Mouse (Mus musculus) CH12.LX (cell line): ENCODE data around the gene Fam169b. TPM values are rescaled to one million over a fixed set of nuclear protein-coding genes. Genes with fewer than 3 reads are reported as not detected.
A peak's percentile ranks its signal among the peaks of the same experiment; 100 is the strongest.

Experiments
- DNase-seq: peaks from one replicate; pipeline ENCODE4 v3.0.0-alpha.2; 2013; ENCODE audit errors: extremely low read depth
- H3K27ac ChIP-seq: 2 replicates; pipeline ENCODE4 v1.5.1; 2012; ENCODE audit warnings: low read depth, mild to moderate bottlenecking, control low read depth, moderate library complexity; ENCODE audit not compliant: insufficient read depth
- H3K27me3 ChIP-seq: replicated peaks from 2 replicates; pipeline ENCODE3; 2012; ENCODE audit warnings: inconsistent platforms
- H3K36me3 ChIP-seq, 2 experiments: replicated peaks in 1 of 2; 2 replicates each; pipeline versions ENCODE3 to v1.6.1; 2012; ENCODE audit warnings: inconsistent platforms in 1 of 2, low read length in 1 of 2, mild to moderate bottlenecking in 1 of 2, mixed read lengths in 1 of 2, moderate library complexity in 1 of 2; ENCODE audit not compliant: control insufficient read depth in 1 of 2, insufficient read depth in 1 of 2
- H3K4me1 ChIP-seq, 2 experiments: 2 replicates each; pipeline ENCODE4 v1.6.1; 2012; ENCODE audit warnings: inconsistent platforms in 1 of 2, moderate library complexity in 1 of 2; ENCODE audit not compliant: insufficient read depth in 2 of 2, control insufficient read depth in 1 of 2
- H3K4me2 ChIP-seq: 2 replicates; pipeline ENCODE4 v1.6.1; 2012; ENCODE audit warnings: low read depth, mild to moderate bottlenecking, control low read depth; ENCODE audit not compliant: poor library complexity, insufficient read depth, severe bottlenecking
- H3K4me3 ChIP-seq, 3 experiments: fragments of 150-350 bp in 1 of 3; sonication (generic) in 1 of 3; replicated peaks in 1 of 3; 2 replicates each; pipeline versions ENCODE3 to v1.5.1; 2011 to 2012; ENCODE audit warnings: low read depth in 2 of 3, low read length in 2 of 3, mild to moderate bottlenecking in 2 of 3, moderate library complexity in 2 of 3, control low read depth in 1 of 3, improper control_type of control experiment in 1 of 3, inconsistent platforms in 1 of 3, mixed read lengths in 1 of 3; ENCODE audit not compliant: poor library complexity in 1 of 3
- H3K79me2 ChIP-seq: replicated peaks from 2 replicates; pipeline ENCODE4 v1.6.1; 2012; ENCODE audit warnings: mild to moderate bottlenecking, moderate library complexity; ENCODE audit not compliant: control insufficient read depth, poor library complexity, insufficient read depth, severe bottlenecking; ENCODE audit errors: extremely low read depth
- H3K9ac ChIP-seq: 2 replicates; pipeline ENCODE4 v1.6.1; 2012; ENCODE audit warnings: low read depth, mild to moderate bottlenecking, control low read depth, moderate library complexity; ENCODE audit not compliant: insufficient read depth
- H3K9me3 ChIP-seq: replicated peaks from 2 replicates; pipeline ENCODE3; 2012; ENCODE audit warnings: low read length, inconsistent platforms, mixed read lengths
- CHD1 ChIP-seq: IDR thresholded peaks from 2 replicates; pipeline ENCODE4 v1.6.1; 2012; ENCODE audit warnings: low read depth, low read length, improper control_type of control experiment, inconsistent platforms
- CHD2 ChIP-seq: IDR thresholded peaks from 2 replicates; pipeline ENCODE4 v1.6.1; 2011; ENCODE audit warnings: low read length, improper control_type of control experiment
- E2F4 ChIP-seq: IDR thresholded peaks from 2 replicates; pipeline ENCODE4 v1.6.1; 2011; ENCODE audit warnings: low read depth, low read length, improper control_type of control experiment; ENCODE audit not compliant: insufficient replicate concordance
- ELF1 ChIP-seq: IDR thresholded peaks from 2 replicates; pipeline ENCODE4 v1.6.1; 2014; ENCODE audit warnings: low read depth, mild to moderate bottlenecking, inconsistent platforms, low read length, improper control_type of control experiment
- EP300 ChIP-seq: IDR thresholded peaks from 2 replicates; pipeline ENCODE4 v1.6.1; 2011; ENCODE audit warnings: low read length, improper control_type of control experiment
- GABPA ChIP-seq: IDR thresholded peaks from 2 replicates; pipeline ENCODE4 v1.6.1; 2012; ENCODE audit warnings: low read depth, low read length, improper control_type of control experiment, inconsistent platforms; ENCODE audit not compliant: insufficient replicate concordance
- HCFC1 ChIP-seq: IDR thresholded peaks from 2 replicates; pipeline ENCODE4 v1.6.1; 2012; ENCODE audit warnings: low read depth, mild to moderate bottlenecking, inconsistent platforms, low read length, improper control_type of control experiment
- JUN ChIP-seq: IDR thresholded peaks from 2 replicates; pipeline ENCODE4 v1.6.1; 2011; ENCODE audit warnings: low read depth, mild to moderate bottlenecking, low read length, improper control_type of control experiment, moderate library complexity; ENCODE audit not compliant: insufficient read depth
- MAFK ChIP-seq: IDR thresholded peaks from 2 replicates; pipeline ENCODE4 v1.6.1; 2011; ENCODE audit warnings: low read length, improper control_type of control experiment; ENCODE audit not compliant: insufficient replicate concordance
- MEF2A ChIP-seq: IDR thresholded peaks from 2 replicates; pipeline ENCODE4 v1.6.1; 2014; ENCODE audit warnings: low read depth, mild to moderate bottlenecking, inconsistent platforms, low read length, improper control_type of control experiment, borderline replicate concordance
- MYC ChIP-seq: IDR thresholded peaks from 2 replicates; pipeline ENCODE4 v1.6.1; 2011; ENCODE audit warnings: low read depth, mild to moderate bottlenecking, improper control_type of control experiment, low read length
- NELFE ChIP-seq: IDR thresholded peaks from 2 replicates; pipeline ENCODE4 v1.6.1; 2011; ENCODE audit warnings: low read depth, low read length, improper control_type of control experiment
- NRF1 ChIP-seq: IDR thresholded peaks from 2 replicates; pipeline ENCODE4 v1.6.1; 2014; ENCODE audit warnings: low read depth, mild to moderate bottlenecking, inconsistent platforms, low read length, improper control_type of control experiment, moderate library complexity
- RCOR1 ChIP-seq: conservative IDR thresholded peaks from 2 replicates; pipeline ENCODE4 v1.6.1; 2012; ENCODE audit warnings: low read depth, mild to moderate bottlenecking, inconsistent platforms, low read length, improper control_type of control experiment
- UBTF ChIP-seq: IDR thresholded peaks from 2 replicates; pipeline ENCODE4 v1.6.1; 2012; ENCODE audit warnings: low read depth, mild to moderate bottlenecking, inconsistent platforms, low read length, improper control_type of control experiment, moderate library complexity
- ZNF384 ChIP-seq: IDR thresholded peaks from 2 replicates; pipeline ENCODE4 v1.6.1; 2012; ENCODE audit warnings: low read depth, low read length, improper control_type of control experiment, inconsistent platforms
- dilution Hi-C: fragments of 300-500 bp; cut with MboI; formaldehyde crosslinking; loops from 2 replicates; pipeline ENCODE4 v1.14.3; 2020; ENCODE audit warnings: low sequenced_read_pairs; ENCODE audit not compliant: extremely low pct_unique_long_range_greater_than_20kb, extremely low pct_ligation_motif_present
- in situ Hi-C: fragments of 300-500 bp; cut with MboI; formaldehyde crosslinking; loops from 3 replicates; pipeline ENCODE4 v1.14.3; 2019; ENCODE audit warnings: low sequenced_read_pairs, low pct_ligation_motif_present, low pct_unique_long_range_greater_than_20kb, mixed read lengths
- polyA plus RNA-seq: library from polyadenylated mRNA; unstranded; fragments of >175 nt; gene quantifications from 2 replicates; pipeline ENCODE4 v1.2.1, GENCODE M21; 2012; ENCODE audit warnings: low read depth; ENCODE audit not compliant: insufficient read length
- total RNA-seq, 2 experiments: library from RNA; depleted of rRNA; stranded (reverse); fragments of 300-350 nt in 1 of 2; fragments of >200 nt in 1 of 2; gene quantifications; 2 replicates each; pipeline ENCODE4 v1.2.3; 2012 to 2014

The Fam169b gene
- total and polyA plus RNA-seq, 3 experiments: 15.9 to 17.0 (median 16.2) TPM

DNA sequence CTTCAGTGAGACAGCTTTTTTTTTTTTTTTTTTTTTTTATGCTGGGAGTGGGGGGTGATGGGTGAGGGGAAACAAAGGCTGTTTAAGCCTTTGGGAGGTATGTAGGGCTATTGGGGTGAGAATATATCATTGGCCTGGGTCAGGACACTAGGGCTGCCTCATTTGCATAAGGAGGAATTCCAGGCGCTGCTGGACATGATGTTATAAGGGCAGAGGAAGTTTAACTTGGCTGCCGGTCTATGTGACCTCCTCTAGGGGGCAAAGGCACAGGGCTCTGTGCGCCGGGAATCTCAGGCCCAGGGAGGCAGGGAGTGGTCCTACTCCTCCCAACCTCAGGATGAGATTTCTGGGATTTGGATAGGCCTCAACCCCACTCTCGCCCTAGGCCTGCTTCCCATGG, 70.9 kb downstream of the Fam169b start:
- dilution Hi-C loops (no loop called here), in situ Hi-C loops (no loop called here)
- Histone ChIP-seq H3K4me2 (no peak overlapping the region), H3K9me3 (peaks cover 3% of the 10 kb centered on the region), H3K27me3 (no peaks in the 10 kb centered on the region), H3K36me3 (peaks cover 27 to 83% of the 10 kb centered on the region in 2 experiments), H3K4me1 (peaks cover 0 to 2% of the 10 kb centered on the region in 2 experiments; a peak in 1 of 4 replicates), H3K9ac (no peak overlapping the region), H3K79me2 (no peaks in the 10 kb centered on the region; the same call in 1 of the 2 replicates), H3K27ac (no peak overlapping the region), H3K4me3 (no peak overlapping the region)
- DNase-seq: no peak
- no peak for TF ChIP-seq ELF1
- TF ChIP-seq ZNF384: 0 out of 2 replicates have a peak, but pooled peaks have one; percentile 23
- TF ChIP-seq MYC: no peak
- TF ChIP-seq UBTF: no peak

GRCm38 (mm10) chr7:68345963-68346362, 72.3 kb downstream of the Fam169b start:
- Histone ChIP-seq H3K79me2 (no peaks in the 10 kb centered on the region; the same call in 1 of the 2 replicates), H3K4me3 (no peak overlapping the region), H3K36me3 (peaks cover 41 to 87% of the 10 kb centered on the region in 2 experiments), H3K9me3 (peaks cover 15% of the 10 kb centered on the region), H3K9ac (no peak overlapping the region), H3K4me2 (no peak overlapping the region), H3K4me1 (peaks cover 0 to 10% of the 10 kb centered on the region in 2 experiments; a peak in 2 of 4 replicates), H3K27ac (no peak overlapping the region), H3K27me3 (no peaks in the 10 kb centered on the region)
- dilution Hi-C loops (no loop called here), in situ Hi-C loops (no loop called here)
- TF ChIP-seq HCFC1 (no peak), NRF1 (no peak), CHD1 (no peak), UBTF (no peak), CHD2 (no peak), E2F4 (no peak), RCOR1 (no peak), NELFE (no peak), EP300 (no peak), GABPA (no peak), MEF2A (no peak), JUN (no peak), MAFK (no peak)
- no peak for DNase-seq
